Mouse (Mus musculus): ENCODE measurements at regions not wholly inside any gene's neighbourhood (a gene's known extent, or its start where the extent isn't known, plus 50 kb on each side); places are given as distances from the start of the nearest gene placed in this dataset.

- no peak overlapping the region for H3K9ac ChIP-seq (ENCODE audit: control insufficient read depth, low read depth, low read length, poor library complexity, severe bottlenecking)
- no peaks in the 10 kb centered on the region for H3K79me2 ChIP-seq (ENCODE audit: control insufficient read depth, insufficient read depth, low read length, poor library complexity)
- TF ChIP-seq HCFC1 (IDR thresholded peaks at IDR 0.05; ENCODE audit: low read depth, low read length) (no peak), UBTF (IDR thresholded peaks at IDR 0.05; ENCODE audit: borderline replicate concordance, insufficient read depth, low read depth, low read length) (no peak), MAFK (IDR thresholded peaks at IDR 0.05; ENCODE audit: borderline replicate concordance, low read depth, low read length) (no peak), MAX (IDR thresholded peaks at IDR 0.05; ENCODE audit: low read length) (no peak), BHLHE40 (IDR thresholded peaks at IDR 0.05; ENCODE audit: borderline replicate concordance, low read depth, low read length) (no peak), MEF2A (IDR thresholded peaks at IDR 0.05; ENCODE audit: extremely low read depth, insufficient replicate concordance, low read depth, low read length, poor library complexity, severe bottlenecking) (no peak), RCOR1 (IDR thresholded peaks at IDR 0.05; ENCODE audit: low read depth, low read length) (no peak), CHD2 (IDR thresholded peaks at IDR 0.05; ENCODE audit: low read length) (no peak), E2F4 (IDR thresholded peaks at IDR 0.05; ENCODE audit: borderline replicate concordance, low read depth, low read length) (no peak), USF1 (IDR thresholded peaks at IDR 0.05; ENCODE audit: low read depth, low read length) (no peak), MYB (IDR thresholded peaks at IDR 0.05; ENCODE audit: low read depth, low read length) (no peak), GATA1 (IDR thresholded peaks at IDR 0.05; ENCODE audit: low read depth, low read length) (no peak), JUND (IDR thresholded peaks at IDR 0.05; ENCODE audit: low read depth, low read length) (no peak), POLR2A (IDR thresholded peaks at IDR 0.05; ENCODE audit: control insufficient read depth in 1 of 2, insufficient read depth in 1 of 2, low read depth in 1 of 2, low read length in 2 of 2, poor library complexity in 1 of 2) (no peak)
- H3K9me3 ChIP-seq (replicated peaks; ENCODE audit: insufficient read depth, low read length) = no peaks in the 10 kb centered on the region
- no peak for DNase-seq (ENCODE audit: low read depth, low spot score)
- H3K4me1 ChIP-seq (ENCODE audit: control insufficient read depth in 1 of 2, insufficient read depth in 2 of 2, low read length in 2 of 2) = no peaks in the 10 kb centered on the region
- no peaks in the 10 kb centered on the region for H3K36me3 ChIP-seq (ENCODE audit: control insufficient read depth in 1 of 2, insufficient read depth in 2 of 2, low read length in 2 of 2)
- H3K27me3 ChIP-seq (ENCODE audit: control insufficient read depth in 1 of 2, insufficient read depth in 2 of 2, low read length in 2 of 2) = no peaks in the 10 kb centered on the region
- H3K27ac ChIP-seq (ENCODE audit: control insufficient read depth, low read depth, low read length) = no peak overlapping the region
- H3K4me3 ChIP-seq (ENCODE audit: control insufficient read depth in 1 of 2, insufficient read depth in 1 of 2, low read depth in 2 of 2, low read length in 2 of 2) = no peak overlapping the region
These were observed 173.8 kb upstream of the Gm4791 start for GRCm38 (mm10) chr9:46824703-46825102.

- Histone ChIP-seq H3K79me2 (ENCODE audit: control insufficient read depth, insufficient read depth, low read length, poor library complexity) (no peaks in the 10 kb centered on the region), H3K4me1 (ENCODE audit: control insufficient read depth in 1 of 2, insufficient read depth in 2 of 2, low read length in 2 of 2) (no peaks in the 10 kb centered on the region), H3K27me3 (ENCODE audit: control insufficient read depth in 1 of 2, insufficient read depth in 2 of 2, low read length in 2 of 2) (no peaks in the 10 kb centered on the region), H3K9me3 (replicated peaks; ENCODE audit: insufficient read depth, low read length) (no peaks in the 10 kb centered on the region), H3K9ac (ENCODE audit: control insufficient read depth, low read depth, low read length, poor library complexity, severe bottlenecking) (no peak overlapping the region), H3K4me3 (ENCODE audit: control insufficient read depth in 1 of 2, insufficient read depth in 1 of 2, low read depth in 2 of 2, low read length in 2 of 2) (no peak overlapping the region), H3K27ac (ENCODE audit: control insufficient read depth, low read depth, low read length) (no peak overlapping the region), H3K36me3 (ENCODE audit: control insufficient read depth in 1 of 2, insufficient read depth in 2 of 2, low read length in 2 of 2) (no peaks in the 10 kb centered on the region)
- TF ChIP-seq RCOR1 (IDR thresholded peaks at IDR 0.05; ENCODE audit: low read depth, low read length) (no peak), TBP (IDR thresholded peaks at IDR 0.05; ENCODE audit: low read depth, low read length) (no peak), TCF12 (IDR thresholded peaks at IDR 0.05; ENCODE audit: low read depth, low read length) (no peak), GATA1 (IDR thresholded peaks at IDR 0.05; ENCODE audit: low read depth, low read length) (no peak)
- DNase-seq (ENCODE audit: low read depth, low spot score) = no peak
These were observed 178.7 kb upstream of the Gm4791 start for GRCm38 (mm10) chr9:46819808-46820207.

All from MEL (cell line).